Mouse (Mus musculus): Measurements from ENCODE around the gene Hells. TPM values are rescaled to one million over a fixed set of nuclear protein-coding genes. Genes with fewer than 3 reads are reported as not detected.

The Hells gene
- polyA plus RNA-seq (2012; rRNA removed; ENCODE audit: low replicate concordance), result 0.62 and 2.1 TPM in 2 replicates

GRCm38 (mm10) chr19:38930788-38931565 lies at the start of gene Hells:
TSS of gene Hells (plus strand) at chr19:38930915.

DNA sequence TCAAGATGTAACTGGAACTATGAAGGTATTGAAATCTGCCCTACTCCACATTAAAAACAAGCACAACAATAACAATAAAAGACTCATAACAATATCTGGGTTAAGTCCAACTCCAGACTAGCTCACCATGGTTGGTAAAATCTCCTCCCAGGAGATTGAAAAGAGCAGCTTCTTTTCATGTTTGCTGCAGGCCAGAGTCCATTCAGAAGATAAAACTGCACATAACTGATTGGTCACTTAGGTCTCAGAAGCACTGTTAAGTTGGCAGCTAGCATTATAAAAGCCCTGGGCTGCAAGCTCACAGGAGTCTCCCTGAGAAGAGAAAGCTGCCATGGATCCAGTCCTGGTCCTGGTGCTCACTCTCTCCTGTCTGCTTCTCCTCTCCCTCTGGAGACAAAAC lies 76.0 kb downstream of the Hells start, which contains the start of gene Cyp2c55:
Gene Cyp2c55 (plus strand): TSS at position 305 of the 400 bp plus-strand sequence.

Other genes starting within 250 kb of the Hells start
- gene Noc3l, start 111.7 kb upstream of the Hells start, polyA plus RNA-seq (2012; rRNA removed; ENCODE audit: low replicate concordance), result 4.0 and 6.9 TPM in 2 replicates
- 2.7 and 5.8 TPM in 2 replicates for gene Tbc1d12, start 94.3 kb upstream of the Hells start, polyA plus RNA-seq (2012; rRNA removed; ENCODE audit: low replicate concordance)
- 0.09 TPM in 2 replicates for gene Cyp2c55, start 76.1 kb downstream of the Hells start, polyA plus RNA-seq (2012; rRNA removed; ENCODE audit: low replicate concordance)
- gene Cyp2c65, start 130.1 kb downstream of the Hells start, polyA plus RNA-seq (2012; rRNA removed; ENCODE audit: low replicate concordance), result not detected in 2 replicates
- gene Cyp2c66, start 183.0 kb downstream of the Hells start, polyA plus RNA-seq (2012; rRNA removed; ENCODE audit: low replicate concordance), result not detected in 2 replicates

Data from subcutaneous adipose tissue, adult 2 months (tissue).